ENCODE assay signal across 24 mouse cellular contexts in genomic region chr12:56252612-56253444, GRCm38 (mm10).
A peak's percentile ranks its signal among the peaks of the same experiment; 100 is the strongest.
DNase-seq lines count a peak whose midpoint lies in the region; ATAC-seq and TF ChIP-seq lines count a peak whose summit lies in the region.
"Had no signal": no experiment of that assay in that cellular context is flagged by ENCODE, and none has a peak within 500 bp of the region (broad histone marks: within the 10 kb centered on the region; RNA-seq: fewer than 3 reads in every experiment).

No protein-coding gene starts in this region.

- no peaks in the 10 kb centered on the region for H3K9me3 ChIP-seq in lung, embryonic 16.5 days (ENCODE audit: control insufficient read depth, low read length)
- H3K9me3 ChIP-seq in midbrain, embryonic 11.5 days (ENCODE audit: control insufficient read depth, low read length): no peaks in the 10 kb centered on the region
- H3K9me3 ChIP-seq: embryonic facial prominence, embryonic 12.5 days; heart, embryonic 13.5 days; hindbrain, embryonic 12.5 days; kidney, embryonic 15.5 days; limb, embryonic 10.5 days; liver, embryonic 15.5 days had no signal

- ATAC-seq in lung, embryonic 16.5 days (ENCODE audit: low read depth): peak; percentile 73
- peak; percentile 85 for ATAC-seq in midbrain, embryonic 11.5 days (ENCODE audit: low FRiP score)
- ATAC-seq: activated CD4-positive, CD25-positive, alpha-beta regulatory T cell, adult 4 months; forebrain, embryonic 16.5 days; intestine, postnatal 0 days had no signal

- no peak for TF ChIP-seq CTCF in lung, adult 2 months (IDR thresholded peaks at IDR 0.05; ENCODE audit: insufficient read depth, low read length)

- H3K4me1 ChIP-seq in lung, embryonic 16.5 days (replicated peaks; ENCODE audit: control insufficient read depth, insufficient read depth, low read length): no peaks in the 10 kb centered on the region
- no peaks in the 10 kb centered on the region for H3K4me1 ChIP-seq in lung, adult 2 months (ENCODE audit: control insufficient read depth, insufficient read depth, low read length)
- peaks cover 17% of the 10 kb centered on the region for H3K4me1 ChIP-seq in midbrain, embryonic 11.5 days (ENCODE audit: control insufficient read depth, insufficient read depth, low read length)
- H3K4me1 ChIP-seq: embryonic facial prominence, embryonic 12.5 days; hindbrain, embryonic 12.5 days; kidney, embryonic 15.5 days; limb, embryonic 10.5 days; liver, embryonic 15.5 days had no signal

- peak overlapping the region; percentile 97 for H3K27ac ChIP-seq in lung, embryonic 16.5 days (ENCODE audit: low read length)
- H3K27ac ChIP-seq in midbrain, embryonic 11.5 days (ENCODE audit: low read depth, low read length): no peak overlapping the region
- H3K27ac ChIP-seq: embryonic facial prominence, embryonic 12.5 days; heart, adult 2 months; heart, embryonic 13.5 days; hindbrain, embryonic 12.5 days; kidney, embryonic 15.5 days; limb, embryonic 10.5 days; liver, embryonic 15.5 days; macrophage had no signal

- peak overlapping the region; percentile 43 for H3K4me3 ChIP-seq in lung, embryonic 16.5 days (ENCODE audit: low read length)
- H3K4me3 ChIP-seq in lung, adult 2 months (replicated peaks; ENCODE audit: extremely low read depth, low read depth, low read length): no peak overlapping the region
- H3K4me3 ChIP-seq in midbrain, embryonic 11.5 days (ENCODE audit: low read depth, low read length): no peak overlapping the region
- H3K4me3 ChIP-seq: embryonic facial prominence, embryonic 12.5 days; heart, adult 2 months; heart, embryonic 13.5 days; hindbrain, embryonic 12.5 days; kidney, embryonic 15.5 days; limb, embryonic 10.5 days; liver, embryonic 15.5 days had no signal

- no peaks in the 10 kb centered on the region for H3K36me3 ChIP-seq in lung, embryonic 16.5 days (ENCODE audit: control insufficient read depth, insufficient read depth, low read length)
- H3K36me3 ChIP-seq in midbrain, embryonic 11.5 days (ENCODE audit: control insufficient read depth, insufficient read depth, low read length): no peaks in the 10 kb centered on the region
- H3K36me3 ChIP-seq: embryonic facial prominence, embryonic 12.5 days; heart, embryonic 13.5 days; hindbrain, embryonic 12.5 days; kidney, embryonic 15.5 days; limb, embryonic 10.5 days; liver, embryonic 15.5 days had no signal

- DNase-seq in embryo, embryonic 11 days: peak; percentile 11
- DNase-seq in embryo, embryonic 9.5 days (ENCODE audit: extremely low spot score): no peak
- no peak for DNase-seq in lung, adult 2 months
- DNase-seq in midbrain, embryonic 11.5 days (ENCODE audit: low spot score, missing footprints): peak; percentile 88
- peak; percentile 42 for DNase-seq in retina, embryonic 14.5 days (ENCODE audit: low spot score)
- DNase-seq in layer of hippocampus, postnatal 10 days (ENCODE audit: low spot score in 2 of 2): no peak
- no peak for DNase-seq in frontal cortex, postnatal 14 days (ENCODE audit: low spot score in 2 of 2)
- DNase-seq: adrenal gland, postnatal 10 days; cerebellum, adult 8-10 months; gastrocnemius, postnatal 14 days; heart, adult 2 months; kidney, postnatal 4 days; liver had no signal

- H3K9ac ChIP-seq in lung, embryonic 16.5 days (ENCODE audit: low read length): peak overlapping the region; percentile 67
- H3K9ac ChIP-seq in midbrain, embryonic 11.5 days (ENCODE audit: low read length): no peak overlapping the region
- H3K9ac ChIP-seq: embryonic facial prominence, embryonic 12.5 days; heart, embryonic 13.5 days; hindbrain, embryonic 12.5 days; kidney, embryonic 15.5 days; liver, embryonic 15.5 days had no signal

- 44% methylated on average over 7 of the region's 7 CpGs for WGBS in lung, embryonic 16.5 days
- 53% methylated on average over 7 of the region's 7 CpGs for WGBS in lung, adult 2 months
- whole genome bisulfite sequencing in midbrain, embryonic 11.5 days: 21% methylated on average over 7 of the region's 7 CpGs

- no peak for TF ChIP-seq POLR2A in lung, adult 2 months (IDR thresholded peaks at IDR 0.05; ENCODE audit: borderline replicate concordance, extremely low read depth, low read depth, low read length)

- peak overlapping the region; percentile 50 for H3K4me2 ChIP-seq in lung, embryonic 16.5 days (ENCODE audit: low read depth, low read length)
- H3K4me2 ChIP-seq in midbrain, embryonic 11.5 days: peak overlapping the region; percentile 1; the same call in 1 of the 2 replicates
- H3K4me2 ChIP-seq: embryonic facial prominence, embryonic 12.5 days; heart, embryonic 13.5 days; hindbrain, embryonic 12.5 days; kidney, embryonic 15.5 days; liver, embryonic 15.5 days had no signal

- no peaks in the 10 kb centered on the region for H3K27me3 ChIP-seq in lung, embryonic 16.5 days (ENCODE audit: control insufficient read depth, insufficient read depth, low read depth, low read length)
- peaks cover 4% of the 10 kb centered on the region for H3K27me3 ChIP-seq in midbrain, embryonic 11.5 days (ENCODE audit: control insufficient read depth, insufficient read depth, low read length)
- H3K27me3 ChIP-seq: embryonic facial prominence, embryonic 12.5 days; hindbrain, embryonic 12.5 days; liver, embryonic 15.5 days had no signal

Comparison
In these comparisons a context has a peak if more than half of its experiments do, and no peak if none do; other contexts are left out.
1. DNase-seq: peak in embryo, embryonic 11 days (single experiment), midbrain, embryonic 11.5 days (single experiment) and retina, embryonic 14.5 days (single experiment); none in embryo, embryonic 9.5 days (single experiment), lung, adult 2 months (single experiment), layer of hippocampus, postnatal 10 days (0 of 2) and frontal cortex, postnatal 14 days (0 of 2).